Mouse (Mus musculus) stomach, embryonic 16.5 days (tissue): ENCODE results near the gene Ccdc160. TPM values are rescaled to one million over a fixed set of nuclear protein-coding genes. Genes with fewer than 3 reads are reported as not detected.

Source experiments
- ATAC-seq: fragments of 200-750 bp; cut with Nextera tagmentation; 2 replicates; pipeline ENCODE4 v1.8.0; 2017; ENCODE audit warnings: moderate number of reproducible peaks, moderate TSS enrichment; ENCODE audit not compliant: insufficient read depth, low FRiP score
- H3K27ac ChIP-seq: fragments of 300-500 bp; sonication (generic); 2 replicates; pipeline ENCODE4 v1.5.1; 2014; ENCODE audit warnings: low read length
- H3K27me3 ChIP-seq: fragments of 300-500 bp; sonication (generic); 2 replicates; pipeline ENCODE4 v1.6.1; 2014; ENCODE audit warnings: low read length, control low read depth, mixed read lengths; ENCODE audit not compliant: control insufficient read depth, insufficient read depth
- H3K36me3 ChIP-seq: fragments of 300-500 bp; sonication (generic); 2 replicates; pipeline ENCODE4 v1.6.1; 2014; ENCODE audit warnings: low read length; ENCODE audit not compliant: control insufficient read depth, insufficient read depth
- H3K4me1 ChIP-seq: fragments of 300-500 bp; sonication (generic); 2 replicates; pipeline ENCODE4 v1.6.1; 2014; ENCODE audit warnings: low read length, control low read depth, mixed read lengths; ENCODE audit not compliant: control insufficient read depth, insufficient read depth
- H3K4me2 ChIP-seq: fragments of 300-500 bp; sonication (generic); 2 replicates; pipeline ENCODE4 v1.6.1; 2014; ENCODE audit warnings: low read depth, low read length, mixed read lengths
- H3K4me3 ChIP-seq: fragments of 300-500 bp; sonication (generic); replicated peaks from 2 replicates; pipeline ENCODE4 v1.5.1; 2014; ENCODE audit warnings: mild to moderate bottlenecking, low read length
- H3K9ac ChIP-seq: fragments of 300-500 bp; sonication (generic); 2 replicates; pipeline ENCODE4 v1.6.1; 2014; ENCODE audit warnings: low read length
- H3K9me3 ChIP-seq: fragments of 300-500 bp; sonication (generic); replicated peaks from 2 replicates; pipeline ENCODE4 v1.6.1; 2016; ENCODE audit warnings: low read length, control low read depth; ENCODE audit not compliant: control insufficient read depth
- WGBS: fragments of 180-500 bp; shearing (Covaris S2); extraction: QIAGEN DNeasy Blood & Tissue Kit; methylation state at CpG from one replicate; pipeline ENCODE4 v1.1.7; 2014; 5-methylcytosine and 5-hydroxymethylcytosine counted together
- polyA plus RNA-seq: library from polyadenylated mRNA; unstranded; fragments of >200 nt; fragmentation: Nextera tagmentation; extraction: Ambion mirVana; gene quantifications from 2 replicates; pipeline ENCODE4 v1.2.1, GENCODE M21; 2015

Ccdc160 gene
- polyA plus RNA-seq, 1 experiment from 2014 or later, result 0.81 TPM

DNA sequence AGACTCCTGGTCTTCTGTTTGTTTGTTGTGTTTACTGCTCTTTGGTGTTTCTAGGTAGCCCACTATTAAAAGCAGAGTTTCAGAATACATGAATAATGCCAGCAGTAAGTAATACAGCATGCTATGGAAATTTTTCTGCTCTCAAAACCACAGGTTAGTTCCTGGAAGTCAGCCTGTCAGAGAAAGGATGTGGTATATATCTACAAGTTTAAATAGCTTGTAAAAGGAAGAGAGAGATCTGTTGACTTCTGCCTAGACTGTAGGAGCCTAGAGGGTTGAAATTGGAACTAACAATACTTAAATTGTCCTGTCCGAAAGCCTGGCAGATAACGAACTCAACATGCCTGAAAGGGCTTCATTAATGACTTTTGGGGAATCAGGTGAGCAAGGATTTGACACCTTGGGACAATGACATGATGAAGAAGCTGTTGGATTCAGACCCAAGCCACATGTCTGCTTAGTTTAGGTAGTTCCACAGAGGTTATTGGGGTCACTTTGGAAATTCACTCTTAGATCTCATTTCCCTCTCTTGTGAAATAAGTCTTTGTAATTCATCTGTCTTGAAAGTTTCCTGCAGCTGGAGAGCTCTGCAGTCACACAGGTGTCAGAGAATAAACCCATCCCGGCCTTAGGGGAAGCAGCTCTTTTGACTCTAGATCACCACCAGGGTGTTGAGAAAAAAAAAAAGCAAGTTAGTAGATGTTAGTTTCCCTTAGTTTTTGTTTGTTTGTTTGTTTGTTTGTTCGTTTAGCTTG, 30.6 kb upstream of the Ccdc160 start:
- ATAC-seq, result no peak
- Histone ChIP-seq H3K9ac (no peak overlapping the region), H3K4me3 (no peak overlapping the region), H3K9me3 (no peaks in the 10 kb centered on the region), H3K36me3 (no peaks in the 10 kb centered on the region), H3K27me3 (no peaks in the 10 kb centered on the region), H3K27ac (no peak overlapping the region), H3K4me1 (no peaks in the 10 kb centered on the region), H3K4me2 (no peak overlapping the region)
- WGBS, result 50% methylated on average over 4 of the region's 4 CpGs

DNA sequence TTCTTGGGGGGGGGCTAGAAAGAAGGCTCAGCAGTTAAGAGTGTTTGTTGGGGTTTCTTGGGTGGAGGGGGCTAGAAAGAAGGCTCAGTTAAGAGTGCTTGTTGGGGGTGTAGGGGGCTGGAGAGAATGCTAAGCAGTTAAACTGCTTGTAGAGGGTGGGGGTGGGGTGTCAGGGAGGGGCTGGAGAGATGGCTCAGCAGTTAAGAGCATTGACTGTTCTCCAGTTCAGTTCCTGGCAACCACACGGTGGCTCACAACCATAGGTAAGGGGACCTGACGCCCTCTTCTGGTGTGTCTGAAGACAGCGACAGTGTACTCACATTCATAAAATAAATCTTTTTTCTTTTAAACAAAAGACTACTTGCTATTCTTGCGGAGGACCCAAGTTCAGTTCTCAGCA, 28.8 kb upstream of the Ccdc160 start:
- no peak overlapping the region for H3K4me2 ChIP-seq
- H3K27ac ChIP-seq, result no peak overlapping the region
- no peaks in the 10 kb centered on the region for H3K4me1 ChIP-seq
- no peak overlapping the region for H3K4me3 ChIP-seq
- no peaks in the 10 kb centered on the region for H3K27me3 ChIP-seq
- H3K9ac ChIP-seq, result no peak overlapping the region
- ATAC-seq, result no peak
- H3K9me3 ChIP-seq, result no peaks in the 10 kb centered on the region
- H3K36me3 ChIP-seq, result no peaks in the 10 kb centered on the region
- WGBS, result 59% methylated on average over 4 of the region's 4 CpGs

DNA sequence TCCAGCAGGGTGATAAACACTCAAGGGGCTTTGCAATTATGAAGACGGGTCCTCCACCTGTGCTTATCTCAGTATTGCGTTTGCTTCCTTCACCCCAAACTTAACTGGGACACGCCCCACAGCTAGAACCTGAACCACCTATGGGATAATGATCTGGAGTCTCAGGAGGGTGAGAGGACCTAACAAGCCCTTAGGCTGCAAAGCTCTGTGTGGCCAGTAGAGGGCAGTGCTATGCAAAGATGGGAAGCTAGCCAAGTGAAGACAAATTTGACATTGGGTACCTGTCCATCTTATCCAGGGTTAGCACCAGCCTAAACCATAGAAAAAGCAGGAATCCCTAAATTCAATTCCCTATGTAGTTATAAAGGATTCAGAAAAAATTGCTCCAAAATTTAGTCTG, 15.0 kb upstream of the Ccdc160 start:
- no peak for ATAC-seq
- 56% methylated on average over 3 of the region's 3 CpGs for WGBS
- no peak overlapping the region for H3K9ac ChIP-seq

DNA sequence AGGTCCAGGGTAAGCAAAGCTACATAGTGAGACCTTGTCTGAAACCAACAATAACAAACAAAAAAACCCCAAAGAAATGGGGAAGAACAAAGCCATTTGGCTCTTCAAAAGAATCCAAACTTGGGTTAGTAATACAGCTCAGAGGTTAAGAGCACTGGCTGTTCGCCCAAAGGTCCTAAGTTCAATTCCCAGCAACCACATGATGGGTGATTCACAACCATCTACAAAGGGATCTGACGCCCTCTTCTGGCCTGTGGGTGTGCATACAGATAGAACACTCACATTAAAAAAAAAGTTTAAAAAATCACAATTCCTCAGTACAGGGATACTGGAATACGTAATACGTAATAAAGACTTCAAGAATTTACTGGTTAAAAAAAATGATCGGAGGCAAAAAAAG, 13.3 kb upstream of the Ccdc160 start:
- no peaks in the 10 kb centered on the region for H3K27me3 ChIP-seq
- H3K4me3 ChIP-seq, result no peak overlapping the region
- H3K36me3 ChIP-seq, result no peaks in the 10 kb centered on the region
- H3K4me2 ChIP-seq, result no peak overlapping the region
- WGBS, result 78% methylated on average over 5 of the region's 5 CpGs
- H3K9me3 ChIP-seq, result no peaks in the 10 kb centered on the region
- no peaks in the 10 kb centered on the region for H3K4me1 ChIP-seq
- no peak overlapping the region for H3K27ac ChIP-seq
- no peak overlapping the region for H3K9ac ChIP-seq
- ATAC-seq, result no peak

More for the DNA sequence above, 15.0 kb upstream of the Ccdc160 start:
- H3K9me3 ChIP-seq, result no peaks in the 10 kb centered on the region
- H3K36me3 ChIP-seq, result no peaks in the 10 kb centered on the region
- H3K27me3 ChIP-seq, result no peaks in the 10 kb centered on the region
- no peaks in the 10 kb centered on the region for H3K4me1 ChIP-seq
- no peak overlapping the region for H3K4me3 ChIP-seq
- H3K27ac ChIP-seq, result no peak overlapping the region
- H3K4me2 ChIP-seq, result no peak overlapping the region

DNA sequence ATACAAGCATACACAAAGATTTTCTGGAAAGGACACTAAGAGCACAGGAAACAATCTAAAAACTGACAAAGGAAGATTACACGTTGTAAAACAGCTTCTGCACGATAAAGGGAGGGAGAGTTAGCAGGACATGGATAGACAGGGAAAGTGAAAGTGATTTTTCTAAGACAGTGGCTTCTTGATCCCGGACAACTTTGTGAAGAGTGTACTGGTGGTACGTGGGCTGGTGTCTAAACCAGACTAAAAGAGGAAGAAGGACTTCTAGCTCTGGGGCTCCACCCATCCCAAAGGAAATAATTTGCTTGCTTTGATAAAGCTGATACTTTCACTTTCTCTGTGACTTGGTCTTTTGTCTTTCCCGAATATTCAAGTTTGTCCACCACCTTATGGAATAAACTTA, 7.1 kb upstream of the Ccdc160 start:
- 56% methylated on average over 5 of the region's 5 CpGs for WGBS
- ATAC-seq, result no peak
- H3K4me1 ChIP-seq, result no peaks in the 10 kb centered on the region
- H3K4me3 ChIP-seq, result no peak overlapping the region
- H3K36me3 ChIP-seq, result no peaks in the 10 kb centered on the region
- H3K9me3 ChIP-seq, result no peaks in the 10 kb centered on the region; the same call in 1 of the 2 replicates
- H3K27me3 ChIP-seq, result no peaks in the 10 kb centered on the region
- H3K9ac ChIP-seq, result no peak overlapping the region
- no peak overlapping the region for H3K27ac ChIP-seq
- no peak overlapping the region; the same call in 1 of the 2 replicates for H3K4me2 ChIP-seq

DNA sequence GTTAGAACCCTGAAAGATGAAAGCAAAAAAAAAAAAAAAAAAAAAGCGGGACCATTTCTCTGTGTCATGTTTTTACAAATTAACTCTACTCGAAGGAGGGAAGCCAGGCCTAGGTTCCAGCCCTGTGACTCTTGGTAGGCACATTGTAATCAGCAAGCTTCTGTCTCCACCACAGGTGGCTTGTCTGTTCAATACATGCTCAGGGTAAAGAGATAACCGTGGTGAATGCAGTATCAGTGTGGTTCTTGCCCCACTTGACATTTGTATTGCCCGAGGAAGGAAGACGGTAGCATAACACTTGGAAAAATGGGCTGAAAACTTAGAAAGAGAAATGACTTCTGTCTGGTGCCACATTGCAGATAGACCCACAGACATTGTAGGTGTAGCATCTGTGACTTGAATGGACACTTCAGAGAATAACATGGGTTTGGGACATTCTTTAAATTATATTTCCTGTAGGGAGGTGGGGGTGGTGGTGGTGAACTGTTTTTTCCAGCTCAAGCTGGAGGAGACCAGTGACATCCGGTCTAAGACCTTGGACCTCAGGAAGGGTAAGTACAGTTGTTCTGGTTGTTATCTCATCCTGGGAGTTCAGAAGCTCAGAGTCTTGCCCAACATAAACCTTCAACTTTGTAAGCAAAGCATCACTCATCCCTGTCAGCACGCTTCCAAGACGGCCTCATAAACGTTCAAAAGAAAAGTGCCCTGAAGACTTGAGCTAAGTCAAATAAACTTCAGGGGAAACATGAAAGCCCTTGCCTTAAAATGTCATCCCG, 1.1 kb downstream of the Ccdc160 start:
- 34% methylated on average over 10 of the region's 10 CpGs for WGBS
- Histone ChIP-seq H3K9ac (no peak overlapping the region), H3K36me3 (no peaks in the 10 kb centered on the region), H3K9me3 (no peaks in the 10 kb centered on the region), H3K4me3 (no peak overlapping the region), H3K27me3 (no peaks in the 10 kb centered on the region; the same call in 1 of the 2 replicates), H3K4me1 (no peaks in the 10 kb centered on the region), H3K27ac (no peak overlapping the region), H3K4me2 (no peak overlapping the region)
- ATAC-seq, result no peak

DNA sequence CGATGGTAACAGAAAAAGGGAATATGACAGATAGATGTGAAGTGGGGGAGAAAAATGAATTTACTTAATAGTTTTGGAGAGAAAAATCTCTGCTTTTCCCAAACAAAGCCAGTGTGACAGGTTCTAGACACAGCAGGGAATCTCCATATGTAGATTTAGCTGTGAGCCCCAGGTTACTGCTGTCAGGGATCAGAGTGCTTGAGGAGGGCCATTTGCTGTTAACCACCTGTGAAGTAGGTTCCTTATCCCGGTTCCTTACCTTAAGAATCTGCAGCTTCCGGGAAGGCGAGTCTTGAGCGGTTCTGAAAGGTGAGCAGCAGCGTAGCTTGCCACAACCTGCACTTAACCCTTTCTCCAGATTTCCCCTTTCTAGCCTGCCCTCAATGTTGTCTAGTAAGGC, 1.9 kb downstream of the Ccdc160 start:
- Histone ChIP-seq H3K36me3 (no peaks in the 10 kb centered on the region), H3K9ac (no peak overlapping the region), H3K4me2 (no peak overlapping the region), H3K27ac (no peak overlapping the region), H3K4me1 (no peaks in the 10 kb centered on the region), H3K27me3 (no peaks in the 10 kb centered on the region; the same call in 1 of the 2 replicates), H3K9me3 (no peaks in the 10 kb centered on the region), H3K4me3 (no peak overlapping the region)
- no peak for ATAC-seq
- WGBS, result 24% methylated on average over 6 of the region's 6 CpGs

DNA sequence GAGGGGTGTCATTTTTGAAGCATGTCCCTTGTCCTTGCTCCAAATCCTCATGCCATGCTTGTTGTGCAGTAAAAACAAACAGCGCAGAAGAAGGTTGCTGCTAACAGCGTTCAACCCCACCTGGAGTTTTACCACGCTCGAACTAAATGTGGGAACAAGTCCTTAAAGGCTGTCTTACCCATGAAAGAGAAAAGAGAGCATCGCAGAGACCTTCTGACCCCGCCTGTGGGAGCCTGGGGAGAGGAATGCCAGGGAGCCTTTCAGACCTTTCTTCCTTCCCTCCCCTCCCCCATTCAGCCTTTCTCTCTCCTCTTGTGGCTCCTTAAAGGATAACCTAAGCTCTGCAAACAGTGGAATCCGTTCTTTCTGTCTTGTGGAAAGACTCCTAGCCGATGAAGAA, 4.8 kb downstream of the Ccdc160 start:
- no peaks in the 10 kb centered on the region; the same call in 1 of the 2 replicates for H3K27me3 ChIP-seq
- no peak overlapping the region for H3K4me2 ChIP-seq
- no peaks in the 10 kb centered on the region for H3K9me3 ChIP-seq
- H3K36me3 ChIP-seq, result no peaks in the 10 kb centered on the region
- no peaks in the 10 kb centered on the region for H3K4me1 ChIP-seq
- 38% methylated on average over 8 of the region's 8 CpGs for WGBS
- H3K4me3 ChIP-seq, result no peak overlapping the region
- H3K27ac ChIP-seq, result no peak overlapping the region
- ATAC-seq, result no peak
- H3K9ac ChIP-seq, result no peak overlapping the region

DNA sequence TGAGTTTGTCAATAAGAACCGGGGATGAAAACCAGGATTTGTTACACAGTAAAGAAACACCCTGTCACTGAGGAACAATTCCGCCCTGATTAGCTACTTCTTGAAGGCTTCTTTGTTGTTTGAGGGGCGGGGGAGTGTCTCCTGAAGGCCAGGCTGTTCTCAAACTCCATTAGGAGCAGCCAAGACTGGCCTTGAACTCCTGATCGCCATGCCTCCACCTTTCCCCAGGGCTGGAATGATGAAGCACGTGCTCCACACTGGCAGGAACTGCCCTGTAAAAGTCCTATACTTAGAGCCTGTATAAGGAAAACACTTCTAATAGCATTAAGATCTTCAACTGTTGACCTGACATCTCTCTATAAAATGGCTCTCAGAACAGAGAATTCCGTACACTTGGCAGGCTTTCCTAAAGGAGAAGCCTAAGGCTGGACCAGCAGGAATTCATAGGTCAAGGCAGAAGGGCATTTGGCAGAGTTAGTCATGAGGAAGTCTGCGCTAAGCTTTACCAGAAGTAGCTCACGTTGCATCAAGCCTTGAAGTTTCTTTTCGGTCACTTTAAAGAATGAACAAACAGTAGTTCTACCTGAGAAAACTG, 6.1 kb downstream of the Ccdc160 start:
- H3K27ac ChIP-seq, result no peak overlapping the region
- H3K36me3 ChIP-seq, result no peaks in the 10 kb centered on the region
- no peaks in the 10 kb centered on the region; the same call in 1 of the 2 replicates for H3K27me3 ChIP-seq
- no peak overlapping the region for H3K4me3 ChIP-seq
- ATAC-seq, result no peak
- no peaks in the 10 kb centered on the region for H3K4me1 ChIP-seq
- H3K9ac ChIP-seq, result no peak overlapping the region
- no peak overlapping the region for H3K4me2 ChIP-seq
- WGBS, result 46% methylated on average over 9 of the region's 9 CpGs
- H3K9me3 ChIP-seq, result no peaks in the 10 kb centered on the region
